Mouse (Mus musculus): ENCODE data around the gene Rsph9.

Rsph9 gene

GRCm38 (mm10) chr17:46102608-46103159 lies 41.3 kb downstream of the Rsph9 start:
- in situ Hi-C loops (cut with MseI, MboI): no loop called here

GRCm38 (mm10) chr17:46101906-46102305 lies 42.1 kb downstream of the Rsph9 start:
- in situ Hi-C loops (cut with MseI, MboI): no loop called here

GRCm38 (mm10) chr17:46098525-46098924 lies 45.5 kb downstream of the Rsph9 start:
- in situ Hi-C loops (cut with MseI, MboI): no loop called here

- in situ Hi-C loops (cut with MseI, MboI): no loop called here
Measured at GRCm38 (mm10) chr17:46091899-46092298, 52.1 kb downstream of the Rsph9 start.

- in situ Hi-C loops (cut with MseI, MboI): no loop called here
Measured at GRCm38 (mm10) chr17:46091351-46091750, 52.7 kb downstream of the Rsph9 start.

GRCm38 (mm10) chr17:46086341-46086870 lies 57.6 kb downstream of the Rsph9 start:
- in situ Hi-C loops (cut with MseI, MboI): no loop called here

GRCm38 (mm10) chr17:46084091-46084501 lies 59.9 kb downstream of the Rsph9 start:
- in situ Hi-C loops (cut with MseI, MboI): no loop called here

GRCm38 (mm10) chr17:46083381-46083780 lies 60.6 kb downstream of the Rsph9 start:
- in situ Hi-C loops (cut with MseI, MboI): no loop called here

- in situ Hi-C loops (cut with MseI, MboI): no loop called here
Measured at GRCm38 (mm10) chr17:46081657-46082056, 62.4 kb downstream of the Rsph9 start.

- in situ Hi-C loops (cut with MseI, MboI): no loop called here
Measured at GRCm38 (mm10) chr17:46081042-46081441, 63.0 kb downstream of the Rsph9 start.

GRCm38 (mm10) chr17:46080388-46080787 lies 63.6 kb downstream of the Rsph9 start:
- in situ Hi-C loops (cut with MseI, MboI): no loop called here

GRCm38 (mm10) chr17:46079037-46079436 lies 65.0 kb downstream of the Rsph9 start:
- in situ Hi-C loops (cut with MseI, MboI): no loop called here

- in situ Hi-C loops (cut with MseI, MboI): no loop called here
Measured at GRCm38 (mm10) chr17:46077921-46078534, 66.0 kb downstream of the Rsph9 start.

GRCm38 (mm10) chr17:46076260-46076551 lies 67.8 kb downstream of the Rsph9 start:
- in situ Hi-C loops (cut with MseI, MboI): no loop called here

- in situ Hi-C loops (cut with MseI, MboI): no loop called here
Measured at GRCm38 (mm10) chr17:46075551-46076259, 68.3 kb downstream of the Rsph9 start.

GRCm38 (mm10) chr17:46075116-46075485 lies 68.9 kb downstream of the Rsph9 start:
- in situ Hi-C loops (cut with MseI, MboI): no loop called here

GRCm38 (mm10) chr17:46074398-46075115 lies 69.5 kb downstream of the Rsph9 start:
- in situ Hi-C loops (cut with MseI, MboI): no loop called here

GRCm38 (mm10) chr17:46073730-46074301 lies 70.2 kb downstream of the Rsph9 start:
- in situ Hi-C loops (cut with MseI, MboI): no loop called here
